Mouse (Mus musculus) kidney, adult 2 months (tissue): ENCODE measurements around the gene Onecut1. TPM values are rescaled to one million over a fixed set of nuclear protein-coding genes. Genes with fewer than 3 reads are reported as not detected.

ENCODE experiments used
- DNase-seq: peaks from one replicate; pipeline ENCODE4 v3.0.0; 2021
- H3K27ac ChIP-seq: fragments of 200-500 bp; 2 replicates; pipeline ENCODE4 v1.5.1; 2012; ENCODE audit warnings: low read depth, low read length, control low read depth, inconsistent platforms; ENCODE audit not compliant: insufficient read depth
- H3K27me3 ChIP-seq: fragments of 200-500 bp; replicated peaks from 2 replicates; pipeline ENCODE4 v1.6.1; 2012; ENCODE audit warnings: mild to moderate bottlenecking, moderate library complexity, low read length, inconsistent platforms; ENCODE audit not compliant: control insufficient read depth, insufficient read depth
- H3K36me3 ChIP-seq: fragments of 200-500 bp; 2 replicates; pipeline ENCODE4 v1.6.1; 2012; ENCODE audit warnings: mild to moderate bottlenecking, moderate library complexity, low read length, inconsistent platforms; ENCODE audit not compliant: control insufficient read depth, insufficient read depth
- H3K4me1 ChIP-seq: fragments of 200-500 bp; 2 replicates; pipeline ENCODE4 v1.6.1; 2011; ENCODE audit warnings: low read length; ENCODE audit not compliant: control insufficient read depth, insufficient read depth
- H3K4me3 ChIP-seq: fragments of 200-500 bp; 2 replicates; pipeline ENCODE4 v1.5.1; 2011; ENCODE audit warnings: mild to moderate bottlenecking, low read depth, low read length, control low read depth; ENCODE audit not compliant: insufficient read depth
- CTCF ChIP-seq: fragments of 200-500 bp; conservative IDR thresholded peaks from 2 replicates; pipeline ENCODE4 v1.5.1; 2011; ENCODE audit warnings: low read depth, mild to moderate bottlenecking, control low read depth, low read length, moderate library complexity, mixed read lengths; ENCODE audit not compliant: insufficient read depth, insufficient read length
- POLR2A ChIP-seq: fragments of 200-500 bp; IDR thresholded peaks from one replicate; pipeline ENCODE4 v1.6.1; 2011; ENCODE audit warnings: low read depth, low read length, control low read depth
- WGBS: fragments of 180-500 bp; shearing (Covaris S2); methylation state at CpG from one replicate; pipeline ENCODE4 v1.1.7; 2018; 5-methylcytosine and 5-hydroxymethylcytosine counted together
- polyA plus RNA-seq: library from polyadenylated mRNA; depleted of rRNA; stranded (reverse); fragments of >200 nt; gene quantifications from 2 replicates; pipeline ENCODE4 v1.2.3, GENCODE M21; 2012

Onecut1 gene
- polyA plus RNA-seq, 1 experiment: not detected

DNA sequence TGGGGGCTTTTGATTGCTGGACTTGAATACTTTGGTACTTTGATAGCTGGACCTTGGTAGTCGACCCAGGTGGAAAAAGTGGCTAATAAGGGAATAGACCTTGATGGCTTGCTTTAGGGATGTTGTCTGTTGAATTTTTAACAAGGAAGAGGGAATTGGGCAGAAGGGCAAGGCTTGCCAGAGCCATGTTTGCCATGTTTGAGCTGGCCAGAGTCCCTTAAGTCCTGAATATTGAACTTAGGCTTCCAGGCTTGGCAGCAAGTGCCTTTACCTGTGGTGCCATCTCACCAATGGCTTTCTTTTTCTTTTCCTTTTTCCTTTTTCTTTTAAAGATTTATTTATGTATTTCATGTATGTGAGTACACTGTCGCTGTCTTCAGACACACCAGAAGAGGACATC, 38.4 kb downstream of the Onecut1 start:
- Histone ChIP-seq H3K36me3 (no peaks in the 10 kb centered on the region), H3K27me3 (no peaks in the 10 kb centered on the region), H3K4me3 (no peak overlapping the region), H3K4me1 (no peaks in the 10 kb centered on the region), H3K27ac (no peak overlapping the region)
- TF ChIP-seq CTCF: no peak
- no peak for TF ChIP-seq POLR2A
- WGBS: 80% methylated on average over 2 of the region's 2 CpGs
- no peak for DNase-seq

DNA sequence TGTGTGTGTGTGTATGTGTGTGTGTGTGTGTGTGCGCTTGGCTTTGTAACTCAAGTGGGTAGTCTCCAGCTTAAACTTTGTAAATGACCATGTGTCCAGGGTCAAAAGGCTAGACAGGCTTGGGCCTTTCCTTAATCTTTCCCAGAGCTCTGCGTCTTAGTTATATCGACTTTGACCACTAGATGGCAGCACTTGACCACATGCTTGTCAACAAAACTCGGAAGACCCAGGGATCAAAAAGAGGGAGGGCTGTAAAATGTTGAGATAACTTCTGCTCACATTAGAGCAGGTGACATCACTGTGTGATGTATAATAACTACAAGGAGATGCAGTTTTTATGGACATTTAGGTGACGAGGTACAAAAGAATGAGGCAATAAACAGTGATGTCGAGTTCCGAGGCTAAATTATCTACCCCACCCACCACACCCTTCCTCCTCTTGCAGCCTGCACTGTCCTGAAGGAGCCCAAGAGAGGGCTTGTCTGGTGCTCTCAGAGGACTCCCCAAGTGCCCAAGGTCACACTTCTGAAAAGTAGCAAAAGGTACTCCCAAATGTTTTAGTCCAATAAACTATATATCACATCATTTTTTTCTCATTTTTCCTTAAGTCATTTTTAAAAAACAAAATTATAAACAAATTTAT, 43.3 kb downstream of the Onecut1 start:
- no peaks in the 10 kb centered on the region for H3K36me3 ChIP-seq
- TF ChIP-seq CTCF (peak; percentile 61), POLR2A (no peak)
- peak; percentile 83 for DNase-seq
- H3K27me3 ChIP-seq: no peaks in the 10 kb centered on the region
- H3K4me3 ChIP-seq: no peak overlapping the region
- H3K27ac ChIP-seq: no peak overlapping the region
- no peaks in the 10 kb centered on the region for H3K4me1 ChIP-seq
- 8% methylated on average over 7 of the region's 7 CpGs for WGBS

DNA sequence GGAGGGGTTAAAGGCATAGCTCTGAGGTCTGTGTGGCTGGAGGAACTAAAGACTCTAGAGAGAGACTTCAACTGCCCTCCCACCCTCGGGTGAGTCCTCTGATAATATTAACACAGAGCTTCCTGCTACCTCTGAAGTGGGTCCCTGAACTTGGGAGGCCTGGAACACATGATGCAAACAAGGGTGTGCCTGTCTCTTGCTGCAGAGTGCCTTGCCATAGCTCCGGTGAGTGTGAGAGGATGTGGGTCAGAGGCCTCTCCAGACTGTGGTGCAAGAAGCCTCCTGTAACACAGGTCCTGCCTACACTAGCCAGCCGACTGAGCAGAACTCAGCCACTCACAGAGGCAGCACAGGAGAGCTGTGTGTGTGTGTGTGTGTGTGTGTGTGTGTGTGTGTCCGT, 45.2 kb downstream of the Onecut1 start:
- DNase-seq: no peak
- WGBS: 41% methylated on average over 4 of the region's 4 CpGs
- TF ChIP-seq POLR2A: no peak
- TF ChIP-seq CTCF: no peak

DNA sequence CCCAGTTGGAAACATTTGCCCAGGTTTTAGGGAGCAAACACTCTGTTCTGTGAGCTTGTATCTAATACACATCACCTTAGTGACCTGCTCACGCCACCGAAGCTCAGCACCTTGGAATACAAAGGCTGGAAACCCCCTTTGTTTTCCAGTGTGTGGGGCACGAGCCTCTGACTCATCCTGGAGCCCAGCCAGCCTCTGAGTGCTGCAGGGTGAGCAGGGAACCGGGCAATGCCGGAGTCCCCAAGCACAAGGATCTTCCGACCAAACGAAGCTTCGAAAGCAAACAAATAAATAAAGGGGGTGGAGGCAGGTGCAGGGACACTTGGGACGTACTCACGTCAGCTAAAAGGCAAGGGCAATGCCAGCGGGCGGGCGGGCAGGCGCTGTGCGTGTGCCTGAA, 47.5 kb downstream of the Onecut1 start:
- no peak for DNase-seq
- no peaks in the 10 kb centered on the region for H3K36me3 ChIP-seq
- TF ChIP-seq CTCF (no peak), POLR2A (no peak)
- H3K27ac ChIP-seq: no peak overlapping the region
- no peaks in the 10 kb centered on the region; the same call in 1 of the 2 replicates for H3K4me1 ChIP-seq
- WGBS: 54% methylated on average over 15 of the region's 15 CpGs
- no peak overlapping the region for H3K4me3 ChIP-seq
- H3K27me3 ChIP-seq: no peaks in the 10 kb centered on the region

More for the DNA sequence above, 45.2 kb downstream of the Onecut1 start:
- Histone ChIP-seq H3K36me3 (no peaks in the 10 kb centered on the region), H3K4me3 (no peak overlapping the region), H3K27me3 (no peaks in the 10 kb centered on the region), H3K4me1 (no peaks in the 10 kb centered on the region), H3K27ac (no peak overlapping the region)

DNA sequence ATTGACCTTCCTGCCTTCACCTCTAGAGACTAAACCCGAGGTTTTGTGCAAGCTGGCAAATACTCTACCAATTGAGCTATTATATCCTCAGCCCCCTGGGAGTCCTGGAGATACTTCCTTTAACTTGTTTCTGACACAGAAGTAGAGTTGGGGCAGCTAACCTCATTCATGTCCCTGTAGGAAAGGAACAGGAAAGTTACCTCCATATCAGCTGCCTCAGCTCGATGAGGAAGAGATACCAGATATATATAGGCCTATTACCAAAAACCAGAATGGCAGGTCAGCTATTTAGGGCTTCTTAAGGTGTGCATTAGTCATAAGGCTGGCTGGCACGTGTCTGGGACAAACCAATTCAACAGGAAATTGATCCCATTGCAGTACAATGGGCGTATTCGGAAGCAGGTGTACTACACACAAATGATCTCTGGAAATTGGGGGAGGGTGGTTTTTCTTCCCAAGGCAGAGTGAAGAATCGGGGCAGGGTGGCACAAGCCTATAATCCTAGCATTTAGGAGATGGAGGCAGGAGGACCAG, 48.6 kb downstream of the Onecut1 start:
- Histone ChIP-seq H3K27ac (no peak overlapping the region), H3K4me3 (no peak overlapping the region), H3K36me3 (no peaks in the 10 kb centered on the region), H3K27me3 (no peaks in the 10 kb centered on the region), H3K4me1 (peaks cover 3% of the 10 kb centered on the region; the same call in 1 of the 2 replicates)
- no peak for DNase-seq
- WGBS: 85% methylated on average over 6 of the region's 6 CpGs
- TF ChIP-seq CTCF: no peak
- no peak for TF ChIP-seq POLR2A

DNA sequence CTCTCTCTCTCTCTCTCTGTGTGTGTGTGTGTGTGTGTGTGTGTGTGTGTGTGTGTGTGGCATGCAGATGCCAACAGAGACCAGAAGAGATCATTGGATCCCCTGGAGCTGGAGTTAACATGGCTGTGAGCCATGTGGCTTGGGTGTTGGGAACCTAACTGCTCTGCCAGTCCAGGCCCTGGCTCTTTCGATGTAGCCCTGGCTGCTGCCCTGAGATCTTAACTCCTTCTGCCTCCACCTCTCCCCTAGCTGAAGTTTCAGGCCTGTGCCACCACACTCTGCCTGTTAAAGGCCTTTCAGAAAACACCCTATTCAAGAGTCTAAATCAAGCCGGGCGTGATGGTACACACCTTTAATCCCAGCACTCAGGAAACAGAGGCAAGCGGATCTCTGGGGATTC, 49.7 kb downstream of the Onecut1 start:
- DNase-seq: peak; percentile 48
- H3K4me1 ChIP-seq: peaks cover 3% of the 10 kb centered on the region; the same call in 1 of the 2 replicates
- WGBS: 63% methylated on average over 4 of the region's 4 CpGs
- no peaks in the 10 kb centered on the region for H3K27me3 ChIP-seq
- TF ChIP-seq POLR2A: no peak
- TF ChIP-seq CTCF: no peak
- no peak overlapping the region for H3K4me3 ChIP-seq
- no peaks in the 10 kb centered on the region for H3K36me3 ChIP-seq
- peak overlapping the region; percentile 48; the same call in 1 of the 2 replicates for H3K27ac ChIP-seq

DNA sequence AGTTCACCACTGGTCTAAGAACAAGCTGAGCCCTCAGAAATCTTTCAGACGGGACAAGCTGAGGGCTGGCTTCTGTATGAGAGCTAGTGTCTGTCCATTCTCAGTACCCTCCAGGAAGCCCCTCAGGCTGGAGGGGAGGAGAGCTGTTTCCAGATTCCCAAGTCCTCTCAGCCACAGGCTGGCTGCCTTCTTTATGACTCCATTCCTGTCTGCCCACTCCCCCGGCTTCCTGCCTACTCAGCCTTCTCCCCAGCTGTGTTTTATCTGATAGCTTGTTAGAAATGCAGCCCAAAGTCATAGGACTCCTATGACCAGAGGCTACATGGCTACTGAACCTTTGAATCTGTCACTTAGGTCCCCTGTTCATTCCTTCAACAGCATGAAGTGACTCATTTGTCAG, 50.2 kb downstream of the Onecut1 start:
- H3K27ac ChIP-seq: 0 out of 2 replicates have a peak overlapping the region, but pooled peaks have one; percentile 48
- 51% methylated on average over 2 of the region's 2 CpGs for WGBS
- H3K4me1 ChIP-seq: peaks cover 3% of the 10 kb centered on the region; the same call in 1 of the 2 replicates
- no peaks in the 10 kb centered on the region for H3K36me3 ChIP-seq
- no peak for DNase-seq
- no peaks in the 10 kb centered on the region for H3K27me3 ChIP-seq
- TF ChIP-seq POLR2A (no peak), CTCF (no peak)
- H3K4me3 ChIP-seq: no peak overlapping the region
